Mouse (Mus musculus): ENCODE measurements around the gene Mettl9. TPM values are rescaled to one million over a fixed set of nuclear protein-coding genes. Genes with fewer than 3 reads are reported as not detected.

Gene Mettl9
- polyA plus RNA-seq, 2 experiments: 18.5 to 45.3 TPM

DNA sequence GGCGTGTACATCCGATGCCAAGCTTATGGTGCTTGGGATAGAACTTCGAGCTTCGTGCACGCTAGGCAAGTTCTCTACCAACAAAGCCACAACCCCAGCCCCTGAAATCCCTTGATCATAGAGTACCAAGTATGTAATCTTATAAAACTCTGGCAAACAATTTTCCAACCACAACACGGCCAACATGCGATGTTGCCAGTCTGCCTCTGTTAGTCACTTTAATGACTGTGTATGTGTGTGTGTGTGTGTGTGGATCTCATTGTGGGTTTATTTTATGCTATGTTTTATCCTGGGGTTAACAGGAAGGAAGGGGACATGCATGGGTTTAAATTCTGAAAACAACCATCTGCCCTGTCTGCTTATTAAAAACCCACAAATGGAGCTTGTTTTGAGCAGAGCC, 56.5 kb downstream of the Mettl9 start:
- Histone ChIP-seq H3K9me3 (ENCODE audit: control insufficient read depth, low read length) (no peaks in the 10 kb centered on the region), H3K9ac (replicated peaks) (no peak overlapping the region), H3K36me3 (replicated peaks; ENCODE audit: control insufficient read depth, insufficient read depth, low read depth) (no peaks in the 10 kb centered on the region), H3K27ac (no peak overlapping the region), H3K4me3 (ENCODE audit: insufficient read depth in 1 of 2, low read depth in 2 of 2, low read length in 2 of 2) (no peak overlapping the region), H3K4me2 (ENCODE audit: low read depth) (no peak overlapping the region), H3K27me3 (ENCODE audit: control insufficient read depth, insufficient read depth, low read length) (no peaks in the 10 kb centered on the region), H3K4me1 (replicated peaks; ENCODE audit: control insufficient read depth in 2 of 2, insufficient read depth in 2 of 2, low read length in 1 of 2) (no peaks in the 10 kb centered on the region)
- ATAC-seq (ENCODE audit: insufficient read depth): no peak
- no peak for TF ChIP-seq CTCF (IDR thresholded peaks at IDR 0.05; ENCODE audit: low read depth)
- TF ChIP-seq EP300 (IDR thresholded peaks at IDR 0.05; ENCODE audit: low read depth): no peak
- no peak for DNase-seq (ENCODE audit: low read depth in 3 of 3, low spot score in 3 of 3)
- WGBS (ENCODE audit: insufficient replicate concordance): 68% methylated on average over 7 of the region's 7 CpGs

DNA sequence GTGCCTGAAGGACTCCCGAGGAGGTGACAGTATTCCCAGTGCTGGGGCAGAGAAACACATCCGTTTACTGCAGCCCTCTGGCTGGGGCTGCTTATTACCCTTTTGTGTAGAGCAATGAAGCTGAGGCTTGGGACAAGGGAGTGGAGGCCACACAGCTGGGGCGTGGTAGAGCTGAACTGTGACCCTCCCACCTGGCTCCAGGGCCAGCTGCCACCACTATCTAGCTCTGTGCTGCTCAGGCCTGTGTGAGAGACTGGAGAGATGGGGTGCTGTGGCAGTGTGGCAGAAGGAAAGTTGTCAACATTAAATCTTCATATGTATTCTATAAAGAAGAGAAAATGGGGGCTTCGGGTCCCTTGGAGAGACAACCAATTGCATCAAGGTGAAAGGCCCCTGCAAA, 58.8 kb downstream of the Mettl9 start:
- H3K4me3 ChIP-seq (ENCODE audit: insufficient read depth in 1 of 2, low read depth in 2 of 2, low read length in 2 of 2): no peak overlapping the region
- TF ChIP-seq EP300 (IDR thresholded peaks at IDR 0.05; ENCODE audit: low read depth) (no peak), CTCF (IDR thresholded peaks at IDR 0.05; ENCODE audit: low read depth) (no peak)
- no peaks in the 10 kb centered on the region for H3K9me3 ChIP-seq (ENCODE audit: control insufficient read depth, low read length)
- H3K36me3 ChIP-seq (replicated peaks; ENCODE audit: control insufficient read depth, insufficient read depth, low read depth): no peaks in the 10 kb centered on the region
- H3K4me1 ChIP-seq (replicated peaks; ENCODE audit: control insufficient read depth in 2 of 2, insufficient read depth in 2 of 2, low read length in 1 of 2): no peaks in the 10 kb centered on the region
- ATAC-seq (ENCODE audit: insufficient read depth): no peak
- H3K4me2 ChIP-seq (ENCODE audit: low read depth): no peak overlapping the region
- no peak for DNase-seq (ENCODE audit: low read depth in 3 of 3, low spot score in 3 of 3)
- WGBS (ENCODE audit: insufficient replicate concordance): 57% methylated on average over 4 of the region's 4 CpGs
- no peaks in the 10 kb centered on the region for H3K27me3 ChIP-seq (ENCODE audit: control insufficient read depth, insufficient read depth, low read length)
- no peak overlapping the region for H3K27ac ChIP-seq
- H3K9ac ChIP-seq (replicated peaks): no peak overlapping the region

DNA sequence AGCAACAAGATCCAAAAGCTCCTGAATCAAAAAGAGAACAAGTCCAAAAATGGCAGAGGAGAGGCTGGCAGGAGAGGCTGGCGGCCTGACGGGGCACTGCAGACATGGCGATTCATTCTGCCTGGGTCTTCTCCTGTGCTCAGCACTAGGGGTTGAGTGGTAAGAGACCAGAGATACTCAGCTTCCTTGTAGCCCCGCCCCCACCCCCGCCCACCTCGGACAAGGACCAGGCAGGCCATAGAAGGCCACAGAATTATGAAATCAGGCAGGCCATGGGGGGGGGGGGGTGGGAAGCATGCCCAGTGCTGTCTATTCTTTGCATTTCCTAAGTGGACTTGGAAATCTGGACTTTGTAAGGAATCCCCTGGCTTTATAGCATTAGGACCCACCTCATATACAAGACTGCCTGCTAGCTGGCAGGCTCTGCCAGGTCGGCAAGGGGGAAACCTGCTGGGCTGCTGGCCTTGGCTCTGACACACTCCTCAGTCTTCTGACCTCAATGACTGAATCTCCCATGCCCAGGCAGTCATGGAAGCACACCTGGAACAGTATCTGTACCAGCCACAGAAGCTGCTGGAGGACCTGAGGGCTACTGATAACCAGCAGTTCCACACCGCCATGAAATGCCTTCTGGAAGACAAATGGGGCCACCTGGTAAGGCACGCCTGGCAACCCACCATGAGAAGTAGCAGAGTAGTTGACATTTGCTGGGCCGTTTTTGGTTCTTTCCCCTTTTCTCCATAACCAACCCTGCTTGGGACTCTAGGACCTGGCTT, 64.6 kb downstream of the Mettl9 start:
- Histone ChIP-seq H3K36me3 (replicated peaks; ENCODE audit: control insufficient read depth, insufficient read depth, low read depth) (no peaks in the 10 kb centered on the region), H3K9me3 (ENCODE audit: control insufficient read depth, low read length) (no peaks in the 10 kb centered on the region), H3K4me1 (replicated peaks; ENCODE audit: control insufficient read depth in 2 of 2, insufficient read depth in 2 of 2, low read length in 1 of 2) (0 out of 4 replicates have a peak, but pooled peaks cover 0 to 2% of the 10 kb centered on the region in 2 experiments), H3K27me3 (ENCODE audit: control insufficient read depth, insufficient read depth, low read length) (no peaks in the 10 kb centered on the region), H3K9ac (replicated peaks) (no peak overlapping the region), H3K4me2 (ENCODE audit: low read depth) (no peak overlapping the region), H3K4me3 (ENCODE audit: insufficient read depth in 1 of 2, low read depth in 2 of 2, low read length in 2 of 2) (no peak overlapping the region), H3K27ac (no peak overlapping the region)
- 41% methylated on average over 10 of the region's 10 CpGs for WGBS (ENCODE audit: insufficient replicate concordance)
- ATAC-seq (ENCODE audit: insufficient read depth): peak; percentile 63
- DNase-seq (ENCODE audit: low read depth in 3 of 3, low spot score in 3 of 3): no peak
- TF ChIP-seq CTCF (IDR thresholded peaks at IDR 0.05; ENCODE audit: low read depth): no peak
- peak; percentile 56 for TF ChIP-seq EP300 (IDR thresholded peaks at IDR 0.05; ENCODE audit: low read depth)

DNA sequence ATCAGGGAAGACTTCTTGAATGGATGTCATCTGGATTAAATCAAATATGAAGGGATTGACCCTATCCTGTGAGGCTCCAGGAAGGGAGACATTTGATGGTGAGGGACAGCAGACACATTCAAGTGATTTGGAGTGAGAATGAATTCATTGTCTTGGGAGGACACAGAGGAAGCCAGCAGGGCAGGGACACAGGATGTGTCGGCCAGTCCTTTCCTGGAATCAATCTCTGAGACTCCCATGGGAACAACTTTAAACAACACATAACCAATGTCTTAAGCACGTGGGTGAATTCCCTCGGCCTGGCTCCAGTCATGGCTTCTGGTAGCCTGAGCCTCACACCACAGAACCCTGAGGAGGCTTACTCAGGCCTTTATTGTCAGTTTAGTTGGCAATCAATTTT, 73.6 kb downstream of the Mettl9 start:
- DNase-seq (ENCODE audit: low read depth in 3 of 3, low spot score in 3 of 3) (no peak), ATAC-seq (ENCODE audit: insufficient read depth) (no peak)
- WGBS (ENCODE audit: insufficient replicate concordance): 51% methylated on average over 3 of the region's 3 CpGs
- H3K4me2 ChIP-seq (ENCODE audit: low read depth): no peak overlapping the region
- H3K4me1 ChIP-seq (replicated peaks; ENCODE audit: control insufficient read depth in 2 of 2, insufficient read depth in 2 of 2, low read length in 1 of 2): peaks cover 0 to 7% of the 10 kb centered on the region in 2 experiments; a peak in 3 of 4 replicates
- H3K27ac ChIP-seq: no peak overlapping the region
- H3K9ac ChIP-seq (replicated peaks): no peak overlapping the region
- H3K36me3 ChIP-seq (replicated peaks; ENCODE audit: control insufficient read depth, insufficient read depth, low read depth): no peaks in the 10 kb centered on the region
- H3K9me3 ChIP-seq (ENCODE audit: control insufficient read depth, low read length): no peaks in the 10 kb centered on the region
- no peak for TF ChIP-seq EP300 (IDR thresholded peaks at IDR 0.05; ENCODE audit: low read depth)
- TF ChIP-seq CTCF (IDR thresholded peaks at IDR 0.05; ENCODE audit: low read depth): no peak
- H3K4me3 ChIP-seq (ENCODE audit: insufficient read depth in 1 of 2, low read depth in 2 of 2, low read length in 2 of 2): no peak overlapping the region
- no peaks in the 10 kb centered on the region for H3K27me3 ChIP-seq (ENCODE audit: control insufficient read depth, insufficient read depth, low read length)

DNA sequence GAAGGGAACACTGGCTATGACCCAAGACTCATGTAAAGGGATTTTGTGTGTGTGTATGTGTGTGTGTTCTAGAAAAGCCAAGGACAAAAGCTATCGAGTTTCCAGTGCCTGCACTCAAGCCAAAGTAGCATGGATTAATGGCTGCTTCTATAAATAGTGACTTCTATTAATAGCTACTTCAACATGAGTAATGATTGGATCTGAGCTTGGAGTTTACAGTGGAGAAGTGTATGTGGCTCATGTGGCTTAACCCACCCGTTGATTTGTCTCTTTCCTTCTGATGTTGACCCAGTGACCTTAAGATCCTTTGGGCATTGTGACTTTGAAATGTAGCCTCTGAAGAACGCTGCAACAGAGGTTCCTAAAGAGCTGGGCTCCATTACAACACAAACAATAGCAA, 77.1 kb downstream of the Mettl9 start:
- no peaks in the 10 kb centered on the region for H3K36me3 ChIP-seq (replicated peaks; ENCODE audit: control insufficient read depth, insufficient read depth, low read depth)
- WGBS (ENCODE audit: insufficient replicate concordance): 22% methylated on average over 3 of the region's 3 CpGs
- no peak overlapping the region for H3K4me3 ChIP-seq (ENCODE audit: insufficient read depth in 1 of 2, low read depth in 2 of 2, low read length in 2 of 2)
- no peaks in the 10 kb centered on the region for H3K9me3 ChIP-seq (ENCODE audit: control insufficient read depth, low read length)
- TF ChIP-seq CTCF (IDR thresholded peaks at IDR 0.05; ENCODE audit: low read depth): no peak
- TF ChIP-seq EP300 (IDR thresholded peaks at IDR 0.05; ENCODE audit: low read depth): no peak
- H3K9ac ChIP-seq (replicated peaks): no peak overlapping the region
- DNase-seq (ENCODE audit: low read depth in 3 of 3, low spot score in 3 of 3) (no peak), ATAC-seq (ENCODE audit: insufficient read depth) (no peak)
- H3K4me1 ChIP-seq (replicated peaks; ENCODE audit: control insufficient read depth in 2 of 2, insufficient read depth in 2 of 2, low read length in 1 of 2): peaks cover 0 to 7% of the 10 kb centered on the region in 2 experiments; a peak in 3 of 4 replicates
- H3K27ac ChIP-seq: no peak overlapping the region
- H3K4me2 ChIP-seq (ENCODE audit: low read depth): no peak overlapping the region
- no peaks in the 10 kb centered on the region for H3K27me3 ChIP-seq (ENCODE audit: control insufficient read depth, insufficient read depth, low read length)

Data from liver, embryonic 14.5 days (tissue).